Mouse (Mus musculus): ENCODE data around the gene Nub1.

The Nub1 gene

GRCm38 (mm10) chr5:24696704-24697103, 11.4 kb downstream of the Nub1 start:
- no peak for DNase-seq (ENCODE audit: low spot score in 2 of 2)

- DNase-seq (ENCODE audit: low spot score in 2 of 2), result no peak
Observed at GRCm38 (mm10) chr5:24701271-24701670, 15.9 kb downstream of the Nub1 start.

DNA sequence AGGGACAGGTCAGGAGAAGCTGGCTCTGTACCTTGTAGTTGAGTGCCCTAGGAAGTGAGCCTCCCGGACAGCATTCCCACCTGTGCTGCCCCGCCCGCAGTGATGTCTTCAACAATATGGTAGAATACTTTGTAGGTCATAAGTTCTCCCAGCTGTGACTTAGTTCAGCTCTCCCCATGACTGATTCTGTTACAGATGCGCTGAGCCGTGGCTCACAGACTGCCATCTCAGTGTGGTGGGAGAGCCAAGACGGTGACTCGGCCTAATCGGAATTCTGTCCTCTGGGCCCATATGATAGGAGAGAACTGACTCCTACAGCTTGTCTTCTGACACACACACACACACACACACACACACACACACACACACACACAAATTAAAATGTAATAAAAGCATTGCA, 19.3 kb downstream of the Nub1 start:
- no peak for DNase-seq (ENCODE audit: low spot score in 2 of 2)

DNA sequence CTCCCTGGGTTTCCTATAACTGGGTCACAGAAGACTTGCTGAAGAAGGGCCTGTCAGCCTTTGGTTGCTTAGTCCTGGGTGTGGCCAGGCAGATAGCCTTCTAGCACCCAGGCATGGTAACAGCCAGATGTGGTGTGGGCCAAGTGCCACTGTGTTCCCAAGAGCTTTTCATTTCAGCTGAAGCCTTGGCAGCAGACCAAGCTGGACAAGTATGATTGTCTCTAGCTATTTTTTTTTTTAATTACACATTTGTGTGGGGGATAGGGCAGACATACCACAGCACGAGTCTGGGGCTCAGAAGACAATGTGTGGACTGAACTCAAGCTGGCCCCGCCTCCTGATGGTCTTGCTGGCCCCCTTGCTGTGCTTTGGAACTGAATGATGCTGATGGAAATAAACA, 24.6 kb downstream of the Nub1 start:
- DNase-seq (ENCODE audit: low spot score in 2 of 2), result no peak

DNA sequence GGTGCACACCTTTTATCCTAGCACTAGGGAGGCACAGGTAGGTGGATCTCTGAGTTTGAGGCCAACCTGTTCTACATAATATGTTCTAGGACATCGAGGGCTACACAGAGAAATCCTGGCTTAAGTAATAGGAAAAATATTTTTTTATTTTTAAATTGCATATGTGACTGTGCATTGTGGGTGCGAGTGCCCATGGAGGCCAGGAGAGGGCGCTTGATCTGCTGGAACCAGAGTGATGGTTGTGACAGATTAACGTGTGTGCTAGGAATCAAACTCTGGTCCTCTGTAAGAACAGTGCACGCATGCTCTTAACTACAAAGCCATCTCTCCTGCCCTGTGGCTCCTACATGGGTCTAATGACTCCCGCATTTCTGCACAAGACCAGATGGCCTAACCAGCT, 26.3 kb downstream of the Nub1 start:
- no peak for DNase-seq (ENCODE audit: low spot score in 2 of 2)

DNA sequence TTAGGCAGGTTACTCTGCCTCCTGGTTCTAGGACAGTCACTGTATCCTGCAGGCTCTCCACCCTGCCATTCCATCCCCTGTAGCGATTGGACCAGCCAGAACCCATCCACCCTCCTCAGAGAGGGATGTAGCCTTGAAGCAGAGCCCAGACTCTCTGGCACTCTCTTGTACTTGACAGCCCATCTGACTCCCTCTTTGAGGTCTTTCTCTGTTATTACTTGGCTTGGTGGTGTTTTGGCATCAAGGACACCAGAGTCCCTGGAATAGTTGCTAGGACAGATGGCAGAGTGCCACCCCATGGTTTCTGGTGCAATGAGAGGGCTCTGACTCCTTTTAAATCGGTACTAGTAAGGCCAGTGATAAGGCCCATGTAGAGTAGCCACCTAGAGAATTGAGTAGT, 27.9 kb downstream of the Nub1 start:
- no peak for DNase-seq (ENCODE audit: low spot score in 2 of 2)

GRCm38 (mm10) chr5:24713987-24714386, 28.7 kb downstream of the Nub1 start:
- DNase-seq (ENCODE audit: low spot score in 2 of 2), result no peak

GRCm38 (mm10) chr5:24718076-24718475, 32.7 kb downstream of the Nub1 start:
- DNase-seq (ENCODE audit: low spot score in 2 of 2), result no peak

GRCm38 (mm10) chr5:24719852-24720251, 34.5 kb downstream of the Nub1 start:
- DNase-seq (ENCODE audit: low spot score in 2 of 2), result no peak

- DNase-seq (ENCODE audit: low spot score in 2 of 2), result no peak
Observed at GRCm38 (mm10) chr5:24723527-24724269, 38.4 kb downstream of the Nub1 start.

GRCm38 (mm10) chr5:24724270-24724634, 38.9 kb downstream of the Nub1 start:
- no peak for DNase-seq (ENCODE audit: low spot score in 2 of 2)

DNA sequence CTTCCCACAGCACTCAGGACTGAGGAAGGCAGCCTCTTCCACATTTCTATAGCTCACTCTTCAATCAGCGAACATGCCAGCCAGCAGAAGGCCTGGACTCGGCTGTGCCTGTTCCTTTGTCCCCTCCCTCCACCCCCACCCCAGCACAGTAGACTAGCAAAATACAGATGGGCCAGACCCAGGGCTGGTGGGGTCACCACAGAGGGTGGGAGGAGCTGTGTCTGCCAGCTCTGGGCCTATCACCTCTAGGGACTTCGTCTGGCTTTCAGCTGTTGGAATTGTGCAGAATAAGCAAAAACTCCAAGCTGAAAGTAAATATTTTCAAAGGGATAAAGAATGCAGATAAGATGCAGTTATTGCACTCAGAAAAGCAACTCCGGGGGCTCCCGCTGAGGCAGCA, 39.5 kb downstream of the Nub1 start:
- DNase-seq (ENCODE audit: low spot score in 2 of 2), result peak in 1 of 2 experiments; percentile 47

DNA sequence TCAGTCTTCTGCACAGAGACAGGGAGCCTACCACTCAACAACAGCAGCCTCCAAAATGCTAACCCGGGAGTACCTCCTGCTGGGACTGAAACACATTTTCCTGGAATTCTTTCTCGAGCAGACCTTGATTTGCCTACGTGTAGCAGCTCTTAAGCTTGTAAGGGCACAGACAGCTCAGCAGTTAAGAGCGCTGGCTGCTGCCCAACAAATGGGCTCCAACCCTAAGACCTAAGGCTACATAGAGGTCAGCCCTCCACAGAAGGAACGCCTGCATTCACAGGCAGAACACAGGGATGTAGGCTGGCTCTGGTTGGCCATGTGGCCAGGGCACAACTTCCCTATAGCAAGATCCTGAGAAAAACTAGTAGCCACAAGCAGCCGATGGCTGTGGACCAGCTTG, 40.6 kb downstream of the Nub1 start:
- no peak for DNase-seq (ENCODE audit: low spot score in 2 of 2)

DNA sequence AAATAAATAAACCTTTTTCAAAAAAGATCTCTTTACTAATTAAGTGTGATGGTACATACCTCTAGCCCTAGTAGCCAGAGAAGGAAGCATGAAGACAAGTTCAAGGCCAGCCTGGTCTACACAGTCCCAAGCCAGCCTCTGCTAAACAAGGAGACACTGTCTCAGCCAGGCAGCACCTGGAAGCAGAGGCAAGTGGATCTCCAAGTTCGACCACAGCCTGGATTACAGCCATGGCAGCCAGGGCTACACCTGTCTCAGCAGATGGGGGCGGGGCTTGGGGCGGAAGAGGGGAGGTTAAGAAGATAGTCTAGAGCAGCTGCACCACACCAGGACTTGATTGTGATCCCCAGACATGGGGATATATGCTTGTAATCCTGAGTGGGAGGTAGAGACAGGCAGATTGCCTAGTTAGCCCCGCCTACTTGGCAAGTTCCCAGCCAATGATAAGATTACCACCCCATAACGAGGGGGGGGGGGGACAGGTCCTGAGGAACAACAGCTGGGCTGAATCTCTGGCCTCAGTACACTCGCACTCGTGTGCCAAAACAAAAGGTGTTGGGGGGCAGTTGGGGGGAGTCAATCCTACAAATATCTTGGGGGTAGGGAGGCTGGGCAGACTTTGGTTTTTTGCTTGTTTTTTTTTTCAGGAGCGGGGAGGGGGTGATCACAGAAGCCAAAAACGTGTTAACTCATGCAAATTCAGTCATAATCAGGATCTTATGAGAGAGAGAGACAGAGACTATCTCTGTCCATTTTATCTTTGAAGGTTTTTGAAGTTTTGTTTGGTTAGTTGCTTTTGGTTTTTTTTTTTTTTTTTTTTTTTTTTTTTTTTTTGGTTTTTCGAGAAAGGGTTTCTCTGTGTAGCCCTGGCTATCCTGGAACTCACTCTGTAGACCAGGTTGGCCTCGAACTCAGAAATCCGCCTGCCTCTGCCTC, 41.8 kb downstream of the Nub1 start:
- no peak for DNase-seq (ENCODE audit: low spot score in 2 of 2)

GRCm38 (mm10) chr5:24729797-24730487, 44.6 kb downstream of the Nub1 start:
- no peak for DNase-seq (ENCODE audit: low spot score in 2 of 2)

DNA sequence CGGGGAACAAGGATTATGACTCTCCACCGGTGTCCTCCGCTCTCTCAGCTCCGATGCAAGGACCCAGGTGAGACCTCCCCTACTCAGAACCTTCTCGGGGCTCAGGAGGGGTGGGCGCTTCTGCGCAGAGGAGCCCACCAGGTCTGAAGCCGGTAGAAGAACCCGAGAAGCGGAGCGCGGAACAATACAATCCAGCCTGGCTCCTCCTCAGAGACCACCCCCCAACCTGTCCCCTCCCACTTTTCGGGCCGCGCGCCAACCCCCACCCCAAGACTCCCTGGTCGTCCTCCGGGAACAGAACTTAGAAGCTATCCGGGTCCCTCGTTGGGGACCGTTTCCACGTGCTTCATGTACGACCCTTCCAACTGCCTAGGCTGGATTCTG, 45.1 kb downstream of the Nub1 start, which contains the start of gene Wdr86:
Gene Wdr86 (minus strand): TSS at position 240 of the 384 bp plus-strand sequence.
- no peak for DNase-seq (ENCODE audit: low spot score in 2 of 2)

DNA sequence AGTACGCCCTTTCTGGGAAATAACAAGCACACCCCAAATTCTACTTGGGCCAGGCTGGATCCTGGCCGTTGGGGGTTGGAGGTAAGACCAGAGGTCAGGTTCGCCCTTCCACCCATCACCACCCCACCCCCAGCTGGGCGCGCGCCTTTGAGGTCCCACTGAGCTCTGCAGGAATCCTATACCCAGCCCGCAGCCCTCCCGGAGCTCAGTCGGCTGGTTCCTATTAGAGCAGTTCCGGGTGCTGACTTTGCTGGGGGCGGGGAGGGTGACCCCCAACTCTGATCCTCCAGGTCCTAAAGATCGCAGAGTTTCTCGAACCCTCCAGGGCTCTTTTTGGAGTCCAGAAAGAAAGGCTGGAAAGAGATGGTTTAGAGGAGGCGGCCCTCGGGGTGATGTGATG, 45.7 kb downstream of the Nub1 start:
- no peak for DNase-seq (ENCODE audit: low spot score in 2 of 2)

DNA sequence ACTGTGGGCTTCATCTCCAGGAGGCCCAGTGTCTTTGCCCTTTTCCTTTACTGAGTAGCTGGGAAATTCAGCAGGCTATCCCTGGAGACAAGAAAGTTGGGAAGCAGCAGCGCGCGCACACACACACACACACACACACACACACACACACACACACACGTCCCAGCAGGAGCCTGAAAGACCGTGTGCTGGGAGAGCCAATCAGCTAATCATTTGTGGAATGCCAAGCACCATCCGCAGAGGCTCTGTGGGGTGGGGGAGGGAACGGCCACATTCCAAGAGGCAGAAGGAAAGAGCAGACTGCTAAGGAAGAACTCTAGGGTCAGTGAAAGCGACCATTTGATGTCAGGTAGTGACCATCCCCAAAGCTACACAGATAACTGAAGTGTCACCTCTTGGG, 47.8 kb downstream of the Nub1 start:
- peak in 1 of 2 experiments; percentile 48 for DNase-seq (ENCODE audit: low spot score in 2 of 2)

DNA sequence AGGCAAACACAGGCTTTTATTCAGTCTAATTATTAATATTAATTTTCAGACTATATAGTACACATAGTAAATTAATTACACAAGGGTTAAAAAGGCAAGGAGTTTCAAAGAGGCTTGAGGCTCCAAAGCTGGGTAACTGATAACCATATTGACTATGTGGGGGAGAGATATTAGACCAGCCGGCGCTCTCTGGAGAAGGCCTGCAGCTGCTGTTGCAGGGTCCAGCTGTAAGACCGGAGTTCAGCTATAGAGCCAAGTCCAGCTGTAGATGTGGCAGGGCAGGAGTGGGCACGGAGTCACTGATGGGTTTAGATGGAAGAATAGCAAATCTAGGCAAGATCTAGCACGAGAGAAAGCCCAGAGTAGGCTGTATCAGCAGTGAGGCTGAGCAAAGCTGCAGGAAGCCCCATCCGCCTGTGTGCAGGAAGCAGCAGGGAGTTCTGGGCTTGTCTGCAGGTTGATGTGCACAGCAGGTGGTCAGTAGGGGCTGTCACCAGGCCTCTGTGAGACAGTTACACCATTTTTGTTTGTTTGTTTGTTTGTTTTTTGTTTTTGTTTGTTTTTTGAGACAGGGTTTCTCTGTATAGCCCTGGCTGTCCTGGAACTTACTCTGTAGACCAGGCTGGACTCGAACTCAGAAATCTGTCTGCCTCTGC, 48.6 kb downstream of the Nub1 start:
- no peak for DNase-seq (ENCODE audit: low spot score in 2 of 2)

GRCm38 (mm10) chr5:24737595-24737994, 52.3 kb downstream of the Nub1 start:
- DNase-seq (ENCODE audit: low spot score in 2 of 2), result no peak

DNA sequence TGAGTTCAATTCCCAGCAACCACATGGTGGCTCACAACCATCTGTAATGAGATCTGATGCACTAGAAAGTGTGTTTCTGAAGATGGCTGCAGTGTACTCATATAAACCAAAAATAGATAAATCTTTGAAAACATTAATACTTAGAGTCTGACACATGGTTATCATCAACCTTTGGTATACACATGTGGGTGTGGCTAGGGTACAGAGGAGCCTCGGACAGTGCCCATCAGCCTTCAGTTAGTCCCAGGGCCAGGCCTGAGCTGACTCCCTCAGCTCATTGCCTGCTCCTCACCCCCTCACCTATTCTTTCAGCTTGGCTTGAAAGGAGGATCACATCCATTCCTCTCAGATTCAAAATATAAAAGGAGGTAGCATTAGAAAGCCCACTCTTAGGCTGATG, 53.2 kb downstream of the Nub1 start:
- DNase-seq (ENCODE audit: low spot score in 2 of 2), result no peak
